Comparison of ENCODE assay signal across 23 mouse cellular contexts in genomic region chr7:65082778-65083091, GRCm38 (mm10).
DNase-seq lines count a peak whose midpoint lies in the region; ATAC-seq lines count a peak whose summit lies in the region.
"Had no signal": no experiment of that assay in that cellular context is flagged by ENCODE, and none has a peak within 500 bp of the region (broad histone marks: within the 10 kb centered on the region; RNA-seq: fewer than 3 reads in every experiment).

No protein-coding gene starts in this region.

- H3K4me1 ChIP-seq in embryonic facial prominence, embryonic 14.5 days (ENCODE audit: control insufficient read depth, insufficient read depth, low read length) = 0 out of 2 replicates have a peak, but pooled peaks cover 7% of the 10 kb centered on the region
- H3K4me1 ChIP-seq in embryonic facial prominence, embryonic 10.5 days = peaks cover 8% of the 10 kb centered on the region
- H3K4me1 ChIP-seq in heart, embryonic 13.5 days = peaks cover 14% of the 10 kb centered on the region
- H3K4me1 ChIP-seq in hindbrain, embryonic 16.5 days (ENCODE audit: control insufficient read depth, insufficient read depth, low read depth, low read length) = peaks cover 6% of the 10 kb centered on the region; the same call in 1 of the 2 replicates
- 0 out of 2 replicates have a peak, but pooled peaks cover 10% of the 10 kb centered on the region for H3K4me1 ChIP-seq in hindbrain, embryonic 14.5 days (replicated peaks; ENCODE audit: control insufficient read depth, insufficient read depth, low read length)
- H3K4me1 ChIP-seq in midbrain, embryonic 13.5 days (replicated peaks) = peaks cover 7% of the 10 kb centered on the region
- peaks cover 13% of the 10 kb centered on the region for H3K4me1 ChIP-seq in midbrain, embryonic 10.5 days
- H3K4me1 ChIP-seq: intestine, embryonic 15.5 days had no signal

- peak; percentile 37; the same call in 1 of the 2 replicates for ATAC-seq in embryonic facial prominence, embryonic 14.5 days (ENCODE audit: low read depth)
- ATAC-seq in heart, embryonic 13.5 days (ENCODE audit: extremely low read depth, insufficient number of reproducible peaks, low FRiP score, low TSS enrichment) = no peak
- ATAC-seq in hindbrain, embryonic 16.5 days = peak; percentile 52; the same call in 1 of the 2 replicates
- ATAC-seq in hindbrain, embryonic 14.5 days (ENCODE audit: low FRiP score) = no peak
- ATAC-seq in midbrain, embryonic 13.5 days = 0 out of 2 replicates have a peak, but pooled peaks have one; percentile 37
- ATAC-seq: CD4-positive, CD25-positive, alpha-beta regulatory T cell, adult 4 months; forebrain, embryonic 16.5 days; intestine, embryonic 15.5 days had no signal

- WGBS in embryonic facial prominence, embryonic 14.5 days = 31% methylated on average over 3 of the region's 3 CpGs
- WGBS in embryonic facial prominence, embryonic 10.5 days = 39% methylated on average over 3 of the region's 3 CpGs
- WGBS in heart, embryonic 13.5 days = 17% methylated on average over 3 of the region's 3 CpGs
- WGBS in hindbrain, embryonic 16.5 days = 21% methylated on average over 3 of the region's 3 CpGs
- 25% methylated on average over 3 of the region's 3 CpGs for WGBS in hindbrain, embryonic 14.5 days
- 29% methylated on average over 3 of the region's 3 CpGs for WGBS in midbrain, embryonic 13.5 days
- WGBS in midbrain, embryonic 10.5 days = 31% methylated on average over 3 of the region's 3 CpGs

- H3K36me3 ChIP-seq in embryonic facial prominence, embryonic 14.5 days (ENCODE audit: control insufficient read depth, insufficient read depth, low read length) = no peaks in the 10 kb centered on the region
- H3K36me3 ChIP-seq in embryonic facial prominence, embryonic 10.5 days (replicated peaks) = no peaks in the 10 kb centered on the region
- H3K36me3 ChIP-seq in heart, embryonic 13.5 days = no peaks in the 10 kb centered on the region
- no peaks in the 10 kb centered on the region for H3K36me3 ChIP-seq in hindbrain, embryonic 16.5 days (ENCODE audit: control insufficient read depth, insufficient read depth, low read length)
- H3K36me3 ChIP-seq in hindbrain, embryonic 14.5 days (replicated peaks; ENCODE audit: control insufficient read depth, insufficient read depth) = no peaks in the 10 kb centered on the region
- H3K36me3 ChIP-seq in midbrain, embryonic 13.5 days = no peaks in the 10 kb centered on the region
- no peaks in the 10 kb centered on the region for H3K36me3 ChIP-seq in midbrain, embryonic 10.5 days
- H3K36me3 ChIP-seq: embryonic facial prominence, embryonic 13.5 days; G1E; hindbrain, embryonic 10.5 days; intestine, embryonic 15.5 days had no signal

- H3K27ac ChIP-seq in embryonic facial prominence, embryonic 14.5 days (replicated peaks; ENCODE audit: low read depth, low read length) = no peak overlapping the region
- no peak overlapping the region for H3K27ac ChIP-seq in embryonic facial prominence, embryonic 10.5 days (replicated peaks)
- peak overlapping the region; percentile 28; the same call in 1 of the 2 replicates for H3K27ac ChIP-seq in heart, embryonic 13.5 days (replicated peaks)
- H3K27ac ChIP-seq in hindbrain, embryonic 16.5 days (ENCODE audit: low read depth, low read length) = no peak overlapping the region
- H3K27ac ChIP-seq in hindbrain, embryonic 14.5 days = no peak overlapping the region
- H3K27ac ChIP-seq in midbrain, embryonic 13.5 days = no peak overlapping the region
- no peak overlapping the region; the same call in 1 of the 2 replicates for H3K27ac ChIP-seq in midbrain, embryonic 10.5 days (replicated peaks)
- H3K27ac ChIP-seq: embryonic facial prominence, embryonic 13.5 days; heart, adult 2 months; hindbrain, embryonic 10.5 days; intestine, embryonic 15.5 days had no signal

- H3K27me3 ChIP-seq in embryonic facial prominence, embryonic 14.5 days (replicated peaks; ENCODE audit: control insufficient read depth, insufficient read depth, low read length) = no peaks in the 10 kb centered on the region
- no peaks in the 10 kb centered on the region for H3K27me3 ChIP-seq in embryonic facial prominence, embryonic 10.5 days (replicated peaks; ENCODE audit: low read depth, poor library complexity, severe bottlenecking)
- no peaks in the 10 kb centered on the region for H3K27me3 ChIP-seq in heart, embryonic 13.5 days (replicated peaks)
- H3K27me3 ChIP-seq in hindbrain, embryonic 16.5 days (replicated peaks; ENCODE audit: control insufficient read depth, insufficient read depth, low read length) = no peaks in the 10 kb centered on the region
- no peaks in the 10 kb centered on the region for H3K27me3 ChIP-seq in hindbrain, embryonic 14.5 days (ENCODE audit: control insufficient read depth, insufficient read depth, low read length)
- H3K27me3 ChIP-seq in midbrain, embryonic 13.5 days = no peaks in the 10 kb centered on the region
- H3K27me3 ChIP-seq in midbrain, embryonic 10.5 days (ENCODE audit: low read depth, poor library complexity, severe bottlenecking) = no peaks in the 10 kb centered on the region
- H3K27me3 ChIP-seq: embryonic facial prominence, embryonic 13.5 days; intestine, embryonic 15.5 days had no signal

- H3K9me3 ChIP-seq in embryonic facial prominence, embryonic 14.5 days (ENCODE audit: control insufficient read depth, low read length) = no peaks in the 10 kb centered on the region
- no peaks in the 10 kb centered on the region for H3K9me3 ChIP-seq in embryonic facial prominence, embryonic 10.5 days
- no peaks in the 10 kb centered on the region for H3K9me3 ChIP-seq in heart, embryonic 13.5 days
- no peaks in the 10 kb centered on the region for H3K9me3 ChIP-seq in hindbrain, embryonic 16.5 days (ENCODE audit: control insufficient read depth, low read length)
- no peaks in the 10 kb centered on the region for H3K9me3 ChIP-seq in hindbrain, embryonic 14.5 days (ENCODE audit: control insufficient read depth, low read length)
- H3K9me3 ChIP-seq in midbrain, embryonic 13.5 days = no peaks in the 10 kb centered on the region
- no peaks in the 10 kb centered on the region for H3K9me3 ChIP-seq in midbrain, embryonic 10.5 days (replicated peaks)
- H3K9me3 ChIP-seq: embryonic facial prominence, embryonic 13.5 days; hindbrain, embryonic 10.5 days; intestine, embryonic 15.5 days had no signal

- no peak overlapping the region for H3K4me3 ChIP-seq in embryonic facial prominence, embryonic 14.5 days (ENCODE audit: low read depth, low read length)
- H3K4me3 ChIP-seq in embryonic facial prominence, embryonic 10.5 days = no peak overlapping the region
- no peak overlapping the region for H3K4me3 ChIP-seq in heart, embryonic 13.5 days
- H3K4me3 ChIP-seq in hindbrain, embryonic 16.5 days (ENCODE audit: low read length) = no peak overlapping the region
- H3K4me3 ChIP-seq in hindbrain, embryonic 14.5 days (replicated peaks; ENCODE audit: low read length) = no peak overlapping the region
- no peak overlapping the region for H3K4me3 ChIP-seq in midbrain, embryonic 13.5 days (replicated peaks)
- no peak overlapping the region for H3K4me3 ChIP-seq in midbrain, embryonic 10.5 days
- H3K4me3 ChIP-seq: embryonic facial prominence, embryonic 13.5 days; erythroblast, embryonic 14.5 days; heart, adult 2 months; hindbrain, embryonic 10.5 days; intestine, embryonic 15.5 days had no signal

- H3K4me2 ChIP-seq in embryonic facial prominence, embryonic 14.5 days (ENCODE audit: low read depth, low read length) = no peak overlapping the region
- H3K4me2 ChIP-seq in heart, embryonic 13.5 days = no peak overlapping the region
- H3K4me2 ChIP-seq in hindbrain, embryonic 16.5 days (ENCODE audit: low read length) = no peak overlapping the region
- no peak overlapping the region for H3K4me2 ChIP-seq in hindbrain, embryonic 14.5 days (replicated peaks)
- no peak overlapping the region for H3K4me2 ChIP-seq in midbrain, embryonic 13.5 days (replicated peaks)
- H3K4me2 ChIP-seq: embryonic facial prominence, embryonic 13.5 days; intestine, embryonic 15.5 days had no signal

- H3K9ac ChIP-seq in embryonic facial prominence, embryonic 14.5 days (ENCODE audit: low read depth, low read length) = no peak overlapping the region
- H3K9ac ChIP-seq in heart, embryonic 13.5 days = no peak overlapping the region
- no peak overlapping the region for H3K9ac ChIP-seq in hindbrain, embryonic 16.5 days (ENCODE audit: low read depth, low read length)
- H3K9ac ChIP-seq in hindbrain, embryonic 14.5 days = no peak overlapping the region
- no peak overlapping the region for H3K9ac ChIP-seq in midbrain, embryonic 13.5 days (replicated peaks)
- H3K9ac ChIP-seq: embryonic facial prominence, embryonic 13.5 days; intestine, embryonic 15.5 days had no signal

- intact Hi-C loops in heart, postnatal 14 days (cut with DNase I) = no loop called here

- DNase-seq in embryonic facial prominence, embryonic 14.5 days (ENCODE audit: low spot score) = no peak
- no peak for DNase-seq in embryonic facial prominence, embryonic 10.5 days (ENCODE audit: low spot score)
- no peak for DNase-seq in heart, postnatal 14 days
- DNase-seq in hindbrain, embryonic 14.5 days (ENCODE audit: low spot score) = no peak
- DNase-seq in midbrain, embryonic 10.5 days (ENCODE audit: low spot score) = no peak
- DNase-seq: adrenal gland, postnatal 14 days; B cell, adult 2 months; cerebellum, adult 11-12 months; cerebellum, adult 9-10 months; cerebellum, postnatal 25 days; gastrocnemius, postnatal 10 days; heart, adult 2 months; kidney, adult 2 months had no signal

Comparison
In these comparisons a context has a peak if more than half of its experiments do, and no peak if none do; other contexts are left out.
1. ATAC-seq: peak in embryonic facial prominence, embryonic 14.5 days (single experiment), hindbrain, embryonic 16.5 days (single experiment) and midbrain, embryonic 13.5 days (single experiment); none in heart, embryonic 13.5 days (single experiment) and hindbrain, embryonic 14.5 days (single experiment).